Mouse (Mus musculus): ENCODE measurements at regions not wholly inside any gene's neighbourhood (a gene's known extent, or its start where the extent isn't known, plus 50 kb on each side); places are given as distances from the start of the nearest gene placed in this dataset.

DNA sequence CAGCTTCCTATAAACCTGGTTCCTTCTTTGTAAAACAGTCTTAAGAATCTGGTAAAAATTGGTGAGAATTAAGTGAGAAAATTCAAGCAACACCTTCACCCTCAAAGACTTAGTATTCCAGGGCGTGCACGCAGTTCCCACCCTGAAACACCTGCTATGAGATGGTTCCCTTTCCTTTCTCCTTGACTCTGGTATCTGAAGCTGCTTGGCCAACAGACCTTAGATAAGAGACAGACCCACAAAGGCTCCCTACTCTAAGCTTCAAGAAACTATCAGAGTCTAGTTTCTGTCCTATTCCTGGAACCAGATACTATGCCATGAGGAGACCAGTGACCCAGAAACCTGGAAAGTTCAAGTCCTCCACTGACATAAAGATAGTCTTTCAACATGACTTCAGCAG is 63.0 kb downstream of the Vcpkmt start:
- TF ChIP-seq CTCF (conservative IDR thresholded peaks at IDR 0.05; ENCODE audit: low read length) = no peak
- no peak for TF ChIP-seq POU5F1 (IDR thresholded peaks at IDR 0.05; ENCODE audit: borderline replicate concordance, low read length)

Data from E14TG2a.4 (cell line).